Mouse (Mus musculus): Measurements from ENCODE around the gene Ier2. TPM values are rescaled to one million over a fixed set of nuclear protein-coding genes. Genes with fewer than 3 reads are reported as not detected.

The Ier2 gene
- polyA plus RNA-seq, 1 experiment: 333 TPM

DNA sequence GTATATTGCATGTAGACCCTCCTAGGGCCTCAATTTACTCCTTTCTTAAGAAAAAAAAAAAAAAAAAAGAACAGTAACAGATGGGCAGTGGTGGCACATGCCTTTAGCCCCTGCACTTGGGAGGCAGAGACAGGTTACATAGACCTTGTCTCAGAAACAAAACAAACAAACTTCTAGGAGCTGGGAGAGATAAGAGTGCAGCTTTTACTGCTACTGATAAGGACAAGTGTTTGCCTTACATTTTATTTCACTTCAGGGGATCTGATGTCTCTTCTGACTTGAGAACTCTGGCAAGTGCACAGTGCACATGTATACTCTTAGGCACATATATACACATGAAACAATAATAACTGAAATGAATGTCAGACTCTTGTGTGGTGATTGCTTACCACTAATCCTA, 5.4 kb downstream of the Ier2 start:
- peaks cover 57% of the 10 kb centered on the region for H3K4me1 ChIP-seq
- TF ChIP-seq GATA1 (IDR thresholded peaks at IDR 0.05; ENCODE audit: borderline replicate concordance, low read length): no peak
- TF ChIP-seq FLI1 (IDR thresholded peaks at IDR 0.05; ENCODE audit: low read length): no peak
- peak overlapping the region; percentile 91 for H3K4me3 ChIP-seq (replicated peaks)
- H3K36me3 ChIP-seq (replicated peaks; ENCODE audit: low read length): no peaks in the 10 kb centered on the region
- H3K9me3 ChIP-seq: no peaks in the 10 kb centered on the region
- no peaks in the 10 kb centered on the region for H3K27me3 ChIP-seq (replicated peaks)

DNA sequence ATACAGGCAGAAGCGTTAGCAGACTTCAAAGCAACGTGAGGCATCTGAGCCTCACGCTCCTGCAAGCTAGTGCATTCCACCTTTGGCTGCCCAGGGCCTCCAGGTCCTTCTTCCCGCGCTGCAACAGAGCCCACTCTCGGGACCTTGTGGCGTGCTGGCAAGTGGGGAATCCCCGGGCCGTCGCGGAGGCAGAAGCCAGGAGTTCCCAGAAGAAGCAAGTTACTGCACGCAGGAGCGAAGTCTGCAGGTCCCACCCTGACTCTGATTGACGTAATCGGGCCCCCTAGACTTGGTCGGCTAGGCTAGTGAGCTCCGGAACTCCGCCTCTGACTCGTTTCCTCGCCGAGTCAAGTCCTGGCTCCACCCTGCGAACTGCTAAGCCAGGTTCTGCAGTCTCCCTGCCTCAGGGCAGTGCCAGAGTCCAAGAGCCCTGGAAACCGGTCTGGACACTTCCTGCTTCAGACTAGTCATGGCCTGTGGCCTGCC, 6.0 kb downstream of the Ier2 start:
- peaks cover 56% of the 10 kb centered on the region for H3K4me1 ChIP-seq
- H3K36me3 ChIP-seq (replicated peaks; ENCODE audit: low read length): no peaks in the 10 kb centered on the region

DNA sequence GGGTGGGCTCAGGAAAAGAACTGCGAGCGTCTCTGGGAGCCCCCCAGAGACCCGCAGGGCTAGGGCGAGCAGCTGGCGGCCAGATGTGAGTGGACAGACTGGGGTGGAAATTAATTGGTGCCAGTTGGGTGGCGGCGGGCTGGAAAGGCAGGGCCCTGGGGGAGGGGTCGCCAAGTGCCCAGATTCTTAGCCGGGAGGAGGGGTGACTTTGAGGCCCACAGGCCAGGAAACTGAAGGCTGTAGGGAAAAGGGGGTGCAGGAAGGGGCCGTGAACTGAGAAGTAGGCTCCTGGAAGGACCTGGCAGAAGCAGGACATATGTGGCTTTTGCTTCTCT, 6.5 kb downstream of the Ier2 start:
- Histone ChIP-seq H3K4me1 (peaks cover 59% of the 10 kb centered on the region), H3K27me3 (replicated peaks) (no peaks in the 10 kb centered on the region), H3K36me3 (replicated peaks; ENCODE audit: low read length) (no peaks in the 10 kb centered on the region), H3K9me3 (no peaks in the 10 kb centered on the region), H3K4me3 (replicated peaks) (peak overlapping the region; percentile 91)
- TF ChIP-seq GATA1 (IDR thresholded peaks at IDR 0.05; ENCODE audit: borderline replicate concordance, low read length) (no peak), FLI1 (IDR thresholded peaks at IDR 0.05; ENCODE audit: low read length) (no peak)

More for the DNA sequence above, 6.0 kb downstream of the Ier2 start:
- H3K4me3 ChIP-seq (replicated peaks): peak overlapping the region; percentile 91
- no peaks in the 10 kb centered on the region for H3K9me3 ChIP-seq
- no peak for TF ChIP-seq GATA1 (IDR thresholded peaks at IDR 0.05; ENCODE audit: borderline replicate concordance, low read length)
- no peak for TF ChIP-seq FLI1 (IDR thresholded peaks at IDR 0.05; ENCODE audit: low read length)
- H3K27me3 ChIP-seq (replicated peaks): no peaks in the 10 kb centered on the region

DNA sequence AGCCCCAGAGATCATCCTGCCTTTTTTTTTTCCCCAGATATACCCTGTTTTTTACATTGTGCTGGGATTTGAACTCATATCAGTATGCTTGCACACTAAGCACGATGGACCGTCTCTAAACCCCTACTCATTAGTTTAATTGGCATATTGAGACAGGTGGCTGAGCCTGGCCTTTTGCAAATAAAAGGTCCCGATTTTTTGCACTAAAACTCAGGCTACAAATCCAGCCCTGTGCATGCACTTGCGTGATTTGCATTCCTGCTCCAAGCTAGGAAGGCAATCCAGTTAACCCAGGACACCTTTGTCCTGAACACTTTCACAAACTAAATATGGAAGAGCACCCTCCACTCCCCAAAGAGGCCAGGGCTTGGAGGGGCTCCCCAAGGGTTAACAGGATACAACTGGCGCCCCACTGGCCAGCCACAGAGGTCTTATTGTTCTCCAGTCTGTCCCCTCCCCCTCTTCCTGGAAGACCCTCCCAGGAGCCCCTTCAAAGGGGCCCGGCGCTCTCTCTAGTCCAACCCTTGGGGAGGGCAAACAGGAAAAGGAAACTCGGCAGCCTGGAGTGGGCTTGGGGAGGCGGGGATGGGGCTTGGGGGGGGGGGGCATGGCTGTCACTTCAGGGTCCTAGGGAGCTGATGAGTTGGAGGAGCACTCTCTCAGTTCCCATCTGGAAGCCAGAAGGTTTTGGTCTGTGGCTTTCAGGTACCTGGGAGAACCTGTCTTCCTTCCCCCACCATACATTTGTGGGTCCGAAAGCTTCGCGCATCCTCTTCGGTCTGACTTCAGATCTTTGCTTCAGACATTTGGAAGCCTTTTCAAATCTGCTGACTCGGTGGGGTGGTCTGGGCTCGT, 7.1 kb downstream of the Ier2 start:
- no peaks in the 10 kb centered on the region for H3K9me3 ChIP-seq
- TF ChIP-seq GATA1 (IDR thresholded peaks at IDR 0.05; ENCODE audit: borderline replicate concordance, low read length) (no peak), FLI1 (IDR thresholded peaks at IDR 0.05; ENCODE audit: low read length) (no peak)
- no peaks in the 10 kb centered on the region for H3K36me3 ChIP-seq (replicated peaks; ENCODE audit: low read length)
- no peaks in the 10 kb centered on the region for H3K27me3 ChIP-seq (replicated peaks)
- H3K4me3 ChIP-seq (replicated peaks): peak overlapping the region; percentile 91
- peaks cover 58% of the 10 kb centered on the region for H3K4me1 ChIP-seq

DNA sequence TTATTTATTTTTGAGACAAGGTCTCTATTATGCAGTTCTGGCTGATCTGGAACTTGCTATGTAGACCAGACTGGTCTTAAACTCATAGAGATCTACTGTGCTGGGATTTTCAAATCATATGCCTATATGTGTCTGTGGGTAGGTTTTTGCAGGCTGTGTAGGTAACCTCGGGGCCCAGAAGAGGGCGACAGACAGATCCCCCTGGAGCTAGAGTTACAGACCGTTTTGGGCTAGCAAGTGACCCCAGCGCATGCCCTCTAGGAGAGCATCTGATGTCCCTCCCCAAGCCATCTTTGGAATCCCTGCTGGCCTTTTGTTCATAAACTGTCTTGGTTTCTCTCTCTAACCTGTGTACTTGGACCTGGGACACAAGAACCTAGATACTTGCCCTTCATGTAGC, 8.1 kb downstream of the Ier2 start:
- TF ChIP-seq GATA1 (IDR thresholded peaks at IDR 0.05; ENCODE audit: borderline replicate concordance, low read length) (no peak), FLI1 (IDR thresholded peaks at IDR 0.05; ENCODE audit: low read length) (no peak)
- H3K9me3 ChIP-seq: no peaks in the 10 kb centered on the region
- H3K4me3 ChIP-seq (replicated peaks): no peak overlapping the region
- H3K36me3 ChIP-seq (replicated peaks; ENCODE audit: low read length): no peaks in the 10 kb centered on the region
- H3K4me1 ChIP-seq: peaks cover 53% of the 10 kb centered on the region
- no peaks in the 10 kb centered on the region for H3K27me3 ChIP-seq (replicated peaks)

DNA sequence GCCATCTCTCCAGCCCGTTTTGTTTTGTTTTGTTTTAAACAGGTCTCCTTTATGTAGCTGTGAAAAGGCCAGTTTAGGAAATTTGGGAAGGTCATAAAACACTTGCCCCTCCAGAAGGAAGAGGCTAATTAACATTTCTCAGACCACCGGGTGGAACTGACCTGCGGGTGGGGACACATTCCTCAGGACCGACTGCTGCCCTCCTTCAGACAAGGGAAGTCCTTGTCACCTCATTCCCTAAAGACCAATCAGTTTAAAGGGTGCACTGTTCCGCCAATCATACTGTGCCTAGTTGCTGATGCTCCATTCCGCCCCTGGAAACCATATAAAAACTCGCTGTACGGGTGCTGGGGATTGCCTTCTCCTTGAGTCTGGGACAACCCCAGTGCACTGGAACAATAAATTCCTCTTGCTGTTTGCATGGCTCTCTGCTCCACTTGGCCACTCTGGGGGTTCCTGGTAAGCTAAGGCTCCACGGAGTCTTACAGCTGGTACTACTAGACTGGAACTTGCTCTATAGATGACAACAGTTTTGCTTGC, 9.5 kb downstream of the Ier2 start:
- H3K4me1 ChIP-seq: peaks cover 43% of the 10 kb centered on the region
- TF ChIP-seq GATA1 (IDR thresholded peaks at IDR 0.05; ENCODE audit: borderline replicate concordance, low read length): no peak
- no peak for TF ChIP-seq FLI1 (IDR thresholded peaks at IDR 0.05; ENCODE audit: low read length)

DNA sequence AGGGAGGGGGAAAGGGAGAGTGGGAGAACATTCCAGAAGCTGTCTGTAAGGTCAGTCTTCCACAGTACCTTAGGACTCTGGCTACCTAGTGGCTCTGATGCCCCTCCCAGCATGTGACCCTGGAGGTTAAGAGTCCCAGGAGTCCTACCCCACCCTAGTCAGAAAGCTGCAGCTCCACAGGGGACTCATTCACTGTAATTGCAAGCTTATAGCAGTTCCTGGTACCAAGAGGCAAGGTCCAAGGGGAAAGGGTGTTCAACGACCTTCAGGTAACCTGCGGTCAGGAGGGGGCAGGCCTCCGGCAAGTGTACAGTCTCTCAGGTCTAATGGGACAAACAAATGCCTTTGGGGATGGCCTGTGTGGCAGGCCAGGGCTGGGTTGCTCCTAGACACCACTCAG, 12.4 kb downstream of the Ier2 start:
- H3K4me1 ChIP-seq: peaks cover 21% of the 10 kb centered on the region
- no peaks in the 10 kb centered on the region for H3K27me3 ChIP-seq (replicated peaks)
- no peaks in the 10 kb centered on the region for H3K36me3 ChIP-seq (replicated peaks; ENCODE audit: low read length)
- no peak overlapping the region for H3K4me3 ChIP-seq (replicated peaks)
- TF ChIP-seq FLI1 (IDR thresholded peaks at IDR 0.05; ENCODE audit: low read length): no peak
- TF ChIP-seq GATA1 (IDR thresholded peaks at IDR 0.05; ENCODE audit: borderline replicate concordance, low read length): no peak
- no peaks in the 10 kb centered on the region for H3K9me3 ChIP-seq

More for the DNA sequence above, 9.5 kb downstream of the Ier2 start:
- Histone ChIP-seq H3K36me3 (replicated peaks; ENCODE audit: low read length) (no peaks in the 10 kb centered on the region), H3K4me3 (replicated peaks) (no peak overlapping the region), H3K9me3 (no peaks in the 10 kb centered on the region), H3K27me3 (replicated peaks) (no peaks in the 10 kb centered on the region)

DNA sequence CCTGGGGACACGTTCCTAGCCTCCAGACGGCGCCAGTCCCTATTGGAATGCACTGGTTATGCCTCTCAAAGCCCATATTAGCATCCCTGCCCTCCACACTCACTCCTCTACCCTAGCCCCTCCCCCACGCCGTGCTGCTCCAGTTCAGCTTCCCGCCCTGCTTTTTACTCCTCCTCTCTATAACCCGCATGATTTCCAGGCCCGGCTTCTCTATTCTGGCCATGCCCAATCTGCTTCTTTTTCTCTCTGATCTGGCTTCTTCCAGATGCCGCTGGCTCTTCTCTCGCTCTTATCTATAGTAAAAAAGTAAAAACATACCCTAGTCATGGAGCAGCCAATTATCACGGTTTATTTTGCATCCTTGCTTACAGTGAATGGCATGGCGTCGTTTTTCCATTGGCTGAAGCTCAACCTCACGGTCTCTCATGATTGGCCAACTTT, 15.2 kb downstream of the Ier2 start:
- Histone ChIP-seq H3K27me3 (replicated peaks) (no peaks in the 10 kb centered on the region), H3K36me3 (replicated peaks; ENCODE audit: low read length) (no peaks in the 10 kb centered on the region), H3K4me1 (peaks cover 23% of the 10 kb centered on the region), H3K9me3 (no peaks in the 10 kb centered on the region), H3K4me3 (replicated peaks) (peak overlapping the region; percentile 33)
- TF ChIP-seq FLI1 (IDR thresholded peaks at IDR 0.05; ENCODE audit: low read length) (no peak), GATA1 (IDR thresholded peaks at IDR 0.05; ENCODE audit: borderline replicate concordance, low read length) (no peak)

DNA sequence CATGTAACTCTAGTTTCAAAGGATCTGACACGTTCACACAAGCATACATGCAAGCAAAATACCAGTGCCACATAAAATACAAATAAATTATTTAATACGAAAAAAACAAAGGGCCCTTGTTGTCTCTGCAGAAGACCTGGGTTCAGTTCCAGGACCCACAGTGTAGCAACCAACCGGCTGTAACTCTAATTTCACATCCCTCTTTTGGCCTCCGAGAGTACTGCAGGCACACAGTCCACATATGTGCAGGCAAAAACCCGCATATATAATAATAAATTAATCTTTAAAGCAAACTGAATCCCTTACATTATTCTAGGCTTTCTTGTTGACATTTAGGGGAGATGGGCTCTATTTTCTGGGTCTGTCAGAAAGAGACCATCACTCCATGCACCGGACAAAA, 15.9 kb downstream of the Ier2 start:
- no peaks in the 10 kb centered on the region for H3K27me3 ChIP-seq (replicated peaks)
- no peaks in the 10 kb centered on the region for H3K36me3 ChIP-seq (replicated peaks; ENCODE audit: low read length)
- H3K4me3 ChIP-seq (replicated peaks): no peak overlapping the region

DNA sequence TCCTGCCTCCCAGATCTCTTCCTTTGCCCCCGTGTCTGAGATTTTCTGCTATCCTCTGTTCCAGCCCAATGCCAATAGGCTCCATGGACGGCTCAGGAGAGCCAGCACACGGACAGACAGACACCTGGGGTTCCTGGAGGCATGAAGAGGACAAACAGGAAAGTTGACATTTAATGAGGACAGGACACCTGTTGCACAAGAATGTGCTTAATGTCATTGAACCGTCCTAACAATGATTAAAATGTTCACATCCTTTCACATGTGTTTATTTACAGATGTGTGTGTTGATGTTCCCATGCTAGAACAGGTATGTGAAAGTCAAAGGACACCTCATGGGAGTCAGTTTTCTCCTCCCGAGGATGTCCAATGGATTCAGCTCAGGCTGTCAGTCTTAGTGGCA, 19.6 kb downstream of the Ier2 start:
- TF ChIP-seq FLI1 (IDR thresholded peaks at IDR 0.05; ENCODE audit: low read length) (no peak), GATA1 (IDR thresholded peaks at IDR 0.05; ENCODE audit: borderline replicate concordance, low read length) (no peak)
- H3K36me3 ChIP-seq (replicated peaks; ENCODE audit: low read length): no peaks in the 10 kb centered on the region

More for the DNA sequence above, 15.9 kb downstream of the Ier2 start:
- H3K9me3 ChIP-seq: no peaks in the 10 kb centered on the region
- no peak for TF ChIP-seq GATA1 (IDR thresholded peaks at IDR 0.05; ENCODE audit: borderline replicate concordance, low read length)
- no peak for TF ChIP-seq FLI1 (IDR thresholded peaks at IDR 0.05; ENCODE audit: low read length)
- peaks cover 27% of the 10 kb centered on the region for H3K4me1 ChIP-seq

More for the DNA sequence above, 19.6 kb downstream of the Ier2 start:
- H3K9me3 ChIP-seq: no peaks in the 10 kb centered on the region
- no peak overlapping the region for H3K4me3 ChIP-seq (replicated peaks)
- peaks cover 5% of the 10 kb centered on the region for H3K27me3 ChIP-seq (replicated peaks)
- H3K4me1 ChIP-seq: peaks cover 30% of the 10 kb centered on the region
